Mouse (Mus musculus): ENCODE measurements around the gene Trappc12. TPM values are rescaled to one million over a fixed set of nuclear protein-coding genes. Genes with fewer than 3 reads are reported as not detected.

Trappc12 gene
- polyA plus RNA-seq, 1 experiment from 2014 or later = 40.4 TPM

GRCm38 (mm10) chr12:28700101-28700511 is 50.2 kb downstream of the Trappc12 start:
- peak; percentile 40; the same call in 1 of the 2 replicates for ATAC-seq (ENCODE audit: low FRiP score)
- H3K9ac ChIP-seq = peak overlapping the region; percentile 47
- no peak overlapping the region for H3K4me2 ChIP-seq

GRCm38 (mm10) chr12:28699656-28700055 is 50.6 kb downstream of the Trappc12 start:
- Histone ChIP-seq H3K9me3 (no peaks in the 10 kb centered on the region), H3K27me3 (no peaks in the 10 kb centered on the region), H3K4me3 (replicated peaks) (no peak overlapping the region), H3K36me3 (replicated peaks) (peaks cover 21% of the 10 kb centered on the region), H3K9ac (0 out of 2 replicates have a peak overlapping the region, but pooled peaks have one; percentile 47), H3K4me1 (peaks cover 13% of the 10 kb centered on the region), H3K4me2 (no peak overlapping the region), H3K27ac (peak overlapping the region; percentile 89)
- peak; percentile 49; the same call in 1 of the 2 replicates for ATAC-seq (ENCODE audit: low FRiP score)
- 7% methylated on average over 6 of the region's 6 CpGs for WGBS

More at GRCm38 (mm10) chr12:28700101-28700511, 50.2 kb downstream of the Trappc12 start:
- H3K4me3 ChIP-seq (replicated peaks) = no peak overlapping the region
- peaks cover 18% of the 10 kb centered on the region for H3K4me1 ChIP-seq
- H3K36me3 ChIP-seq (replicated peaks) = peaks cover 16% of the 10 kb centered on the region
- no peaks in the 10 kb centered on the region for H3K9me3 ChIP-seq
- H3K27me3 ChIP-seq = no peaks in the 10 kb centered on the region
- WGBS = 34% methylated on average over 3 of the region's 3 CpGs
- peak overlapping the region; percentile 89 for H3K27ac ChIP-seq

GRCm38 (mm10) chr12:28699086-28699485 is 51.2 kb downstream of the Trappc12 start:
- H3K9ac ChIP-seq = no peak overlapping the region
- no peak overlapping the region for H3K4me3 ChIP-seq (replicated peaks)
- peak overlapping the region; percentile 10; the same call in 1 of the 2 replicates for H3K27ac ChIP-seq
- no peaks in the 10 kb centered on the region for H3K9me3 ChIP-seq
- H3K4me2 ChIP-seq = no peak overlapping the region
- no peaks in the 10 kb centered on the region for H3K27me3 ChIP-seq
- WGBS = 79% methylated on average over 5 of the region's 5 CpGs
- no peak for ATAC-seq (ENCODE audit: low FRiP score)
- H3K4me1 ChIP-seq = peaks cover 12% of the 10 kb centered on the region
- H3K36me3 ChIP-seq (replicated peaks) = peaks cover 25% of the 10 kb centered on the region

- Histone ChIP-seq H3K9ac (no peak overlapping the region), H3K9me3 (no peaks in the 10 kb centered on the region), H3K27me3 (no peaks in the 10 kb centered on the region), H3K4me2 (no peak overlapping the region), H3K4me1 (peaks cover 12% of the 10 kb centered on the region), H3K36me3 (replicated peaks) (peaks cover 22% of the 10 kb centered on the region), H3K27ac (no peak overlapping the region), H3K4me3 (replicated peaks) (no peak overlapping the region)
- WGBS = 58% methylated on average over 14 of the region's 14 CpGs
- no peak for ATAC-seq (ENCODE audit: low FRiP score)
Measured at GRCm38 (mm10) chr12:28697821-28698595, 52.3 kb downstream of the Trappc12 start.

- H3K4me3 ChIP-seq (replicated peaks) = no peak overlapping the region
- H3K9me3 ChIP-seq = no peaks in the 10 kb centered on the region
- 89% methylated on average over 7 of the region's 7 CpGs for WGBS
- peaks cover under 1% of the 10 kb centered on the region; the same call in 1 of the 2 replicates for H3K4me1 ChIP-seq
- H3K27ac ChIP-seq = no peak overlapping the region
- peaks cover 40% of the 10 kb centered on the region for H3K36me3 ChIP-seq (replicated peaks)
- no peaks in the 10 kb centered on the region for H3K27me3 ChIP-seq
- ATAC-seq (ENCODE audit: low FRiP score) = no peak
- no peak overlapping the region for H3K9ac ChIP-seq
- no peak overlapping the region for H3K4me2 ChIP-seq
Measured at GRCm38 (mm10) chr12:28694776-28695175, 55.5 kb downstream of the Trappc12 start.

- Histone ChIP-seq H3K4me1 (no peaks in the 10 kb centered on the region), H3K27me3 (no peaks in the 10 kb centered on the region), H3K36me3 (replicated peaks) (peaks cover 40% of the 10 kb centered on the region), H3K27ac (no peak overlapping the region), H3K9me3 (no peaks in the 10 kb centered on the region), H3K4me3 (replicated peaks) (no peak overlapping the region), H3K9ac (no peak overlapping the region), H3K4me2 (no peak overlapping the region)
- no peak for ATAC-seq (ENCODE audit: low FRiP score)
- WGBS = 88% methylated on average over 2 of the region's 2 CpGs
Measured at GRCm38 (mm10) chr12:28694231-28694630, 56.0 kb downstream of the Trappc12 start.

- Histone ChIP-seq H3K4me2 (no peak overlapping the region), H3K27ac (no peak overlapping the region), H3K4me3 (replicated peaks) (no peak overlapping the region), H3K9ac (no peak overlapping the region), H3K4me1 (no peaks in the 10 kb centered on the region), H3K9me3 (no peaks in the 10 kb centered on the region), H3K27me3 (no peaks in the 10 kb centered on the region), H3K36me3 (replicated peaks) (peaks cover 43% of the 10 kb centered on the region)
- 81% methylated on average over 3 of the region's 3 CpGs for whole genome bisulfite sequencing
- no peak for ATAC-seq (ENCODE audit: low FRiP score)
Measured at GRCm38 (mm10) chr12:28693738-28694137, 56.5 kb downstream of the Trappc12 start.

- peaks cover 36% of the 10 kb centered on the region for H3K36me3 ChIP-seq (replicated peaks)
- no peaks in the 10 kb centered on the region for H3K27me3 ChIP-seq
- H3K4me3 ChIP-seq (replicated peaks) = no peak overlapping the region
- no peak overlapping the region for H3K27ac ChIP-seq
- H3K9ac ChIP-seq = no peak overlapping the region
- H3K4me2 ChIP-seq = no peak overlapping the region
- no peaks in the 10 kb centered on the region for H3K9me3 ChIP-seq
- 95% methylated on average over 7 of the region's 7 CpGs for WGBS
- ATAC-seq (ENCODE audit: low FRiP score) = no peak
- H3K4me1 ChIP-seq = no peaks in the 10 kb centered on the region
Measured at GRCm38 (mm10) chr12:28690730-28691129, 59.5 kb downstream of the Trappc12 start.

GRCm38 (mm10) chr12:28688996-28689395 is 61.3 kb downstream of the Trappc12 start:
- no peak for ATAC-seq (ENCODE audit: low FRiP score)
- no peaks in the 10 kb centered on the region for H3K27me3 ChIP-seq

GRCm38 (mm10) chr12:28686199-28686879 is 63.9 kb downstream of the Trappc12 start:
- 72% methylated on average over 8 of the region's 8 CpGs for WGBS
- H3K9me3 ChIP-seq = no peaks in the 10 kb centered on the region

More at GRCm38 (mm10) chr12:28688996-28689395, 61.3 kb downstream of the Trappc12 start:
- Histone ChIP-seq H3K4me1 (no peaks in the 10 kb centered on the region), H3K36me3 (replicated peaks) (peaks cover 23% of the 10 kb centered on the region), H3K9ac (no peak overlapping the region), H3K4me3 (replicated peaks) (no peak overlapping the region), H3K9me3 (no peaks in the 10 kb centered on the region), H3K4me2 (no peak overlapping the region), H3K27ac (no peak overlapping the region)
- WGBS = 65% methylated on average over 6 of the region's 6 CpGs

GRCm38 (mm10) chr12:28685771-28686170 is 64.5 kb downstream of the Trappc12 start:
- Histone ChIP-seq H3K9me3 (no peaks in the 10 kb centered on the region), H3K27me3 (no peaks in the 10 kb centered on the region), H3K27ac (no peak overlapping the region), H3K36me3 (replicated peaks) (peaks cover 19% of the 10 kb centered on the region), H3K4me2 (no peak overlapping the region), H3K4me1 (no peaks in the 10 kb centered on the region), H3K4me3 (replicated peaks) (no peak overlapping the region), H3K9ac (no peak overlapping the region)
- WGBS = 83% methylated on average over 3 of the region's 3 CpGs
- no peak for ATAC-seq (ENCODE audit: low FRiP score)

More at GRCm38 (mm10) chr12:28686199-28686879, 63.9 kb downstream of the Trappc12 start:
- no peak overlapping the region for H3K4me2 ChIP-seq
- no peak overlapping the region for H3K9ac ChIP-seq
- H3K27me3 ChIP-seq = no peaks in the 10 kb centered on the region
- no peaks in the 10 kb centered on the region for H3K4me1 ChIP-seq
- H3K4me3 ChIP-seq (replicated peaks) = no peak overlapping the region
- H3K36me3 ChIP-seq (replicated peaks) = peaks cover 24% of the 10 kb centered on the region
- H3K27ac ChIP-seq = no peak overlapping the region
- ATAC-seq (ENCODE audit: low FRiP score) = 0 out of 2 replicates have a peak, but pooled peaks have one; percentile 17

- Histone ChIP-seq H3K27me3 (no peaks in the 10 kb centered on the region), H3K4me2 (no peak overlapping the region), H3K9ac (0 out of 2 replicates have a peak overlapping the region, but pooled peaks have one; percentile 17), H3K4me3 (replicated peaks) (no peak overlapping the region), H3K4me1 (no peaks in the 10 kb centered on the region), H3K9me3 (no peaks in the 10 kb centered on the region), H3K36me3 (replicated peaks) (peaks cover 13% of the 10 kb centered on the region; the same call in 1 of the 2 replicates), H3K27ac (no peak overlapping the region)
- 93% methylated on average over 1 of the region's 1 CpGs for WGBS
- ATAC-seq (ENCODE audit: low FRiP score) = no peak
Measured at GRCm38 (mm10) chr12:28684674-28685073, 65.6 kb downstream of the Trappc12 start.
